Mouse (Mus musculus) neural tube, embryonic 14.5 days (tissue): ENCODE measurements at regions not wholly inside any gene's neighbourhood (a gene's known extent, or its start where the extent isn't known, plus 50 kb on each side); places are given as distances from the start of the nearest gene placed in this dataset.
"Not testable (repeated sequence)": the region's sequence is repeated elsewhere in the genome, so short reads cannot be mapped to it uniquely, and the experiment has no call there.

Experiments used
- ATAC-seq: fragments of 200-750 bp; cut with Nextera tagmentation; 2 replicates; pipeline ENCODE4 v1.8.0; 2017; ENCODE audit warnings: low read depth, mild to moderate bottlenecking, moderate TSS enrichment, moderate library complexity
- H3K27ac ChIP-seq: fragments of 300-500 bp; sonication (generic); 2 replicates; pipeline ENCODE4 v1.5.1; 2014; ENCODE audit warnings: low read depth, mild to moderate bottlenecking, control low read depth, low read length, moderate library complexity, mixed read lengths
- H3K27me3 ChIP-seq: fragments of 300-500 bp; sonication (generic); 2 replicates; pipeline ENCODE4 v1.6.1; 2014; ENCODE audit warnings: low read length; ENCODE audit not compliant: control insufficient read depth, insufficient read depth
- H3K36me3 ChIP-seq: fragments of 300-500 bp; sonication (generic); 2 replicates; pipeline ENCODE4 v1.6.1; 2014; ENCODE audit warnings: low read length, mixed read lengths; ENCODE audit not compliant: control insufficient read depth, insufficient read depth
- H3K4me1 ChIP-seq: fragments of 300-500 bp; sonication (generic); 2 replicates; pipeline ENCODE4 v1.6.1; 2014; ENCODE audit warnings: low read length; ENCODE audit not compliant: control insufficient read depth, insufficient read depth
- H3K4me2 ChIP-seq: fragments of 300-500 bp; sonication (generic); 2 replicates; pipeline ENCODE4 v1.6.1; 2014; ENCODE audit warnings: mild to moderate bottlenecking, low read depth, low read length, control low read depth
- H3K4me3 ChIP-seq: fragments of 300-500 bp; sonication (generic); 2 replicates; pipeline ENCODE4 v1.5.1; 2014; ENCODE audit warnings: low read depth, low read length, control low read depth, mixed read lengths
- H3K9ac ChIP-seq: fragments of 300-500 bp; sonication (generic); replicated peaks from 2 replicates; pipeline ENCODE4 v1.6.1; 2014; ENCODE audit warnings: low read depth, mild to moderate bottlenecking, control low read depth, low read length, mixed read lengths
- H3K9me3 ChIP-seq: fragments of 300-500 bp; sonication (generic); 2 replicates; pipeline ENCODE4 v1.6.1; 2016; ENCODE audit warnings: low read length; ENCODE audit not compliant: control insufficient read depth
- WGBS: fragments of 180-500 bp; shearing (Covaris S2); extraction: QIAGEN DNeasy Blood & Tissue Kit; methylation state at CpG from one replicate; pipeline ENCODE4 v1.1.7; 2014; 5-methylcytosine and 5-hydroxymethylcytosine counted together

DNA sequence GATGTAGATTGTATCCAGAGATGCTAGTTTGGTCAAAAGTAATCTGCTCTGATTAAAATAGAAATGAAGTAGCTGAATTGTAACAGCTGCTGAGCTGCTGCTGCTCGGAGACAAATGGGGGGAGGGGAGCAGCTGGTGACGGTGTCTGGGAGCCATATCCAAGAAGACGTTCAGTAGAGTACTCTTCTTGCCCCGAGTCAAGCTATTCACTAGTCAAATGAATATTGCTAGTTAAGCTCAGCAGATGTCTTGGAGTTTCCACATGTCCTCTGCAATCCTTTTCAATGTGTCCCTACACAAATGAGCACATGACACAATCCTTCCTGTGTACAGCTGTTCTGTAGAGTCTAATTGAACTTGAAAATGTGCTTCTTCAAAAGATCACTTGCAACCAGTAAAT lies 71.7 kb downstream of the Tex35 start:
- 13% methylated on average over 4 of the region's 4 CpGs for WGBS
- Histone ChIP-seq H3K4me1 (peaks cover 6% of the 10 kb centered on the region), H3K27me3 (no peaks in the 10 kb centered on the region), H3K9me3 (no peaks in the 10 kb centered on the region), H3K27ac (no peak overlapping the region), H3K4me3 (no peak overlapping the region), H3K4me2 (no peak overlapping the region), H3K36me3 (no peaks in the 10 kb centered on the region), H3K9ac (no peak overlapping the region)
- ATAC-seq: no peak; the same call in 1 of the 2 replicates

- WGBS: 97% methylated on average over 8 of the region's 8 CpGs
Observed at GRCm38 (mm10) chr1:157035221-157035620, 73.3 kb downstream of the Tex35 start.

GRCm38 (mm10) chr1:157028682-157029081 lies 79.8 kb downstream of the Tex35 start:
- Histone ChIP-seq H3K27me3 (no peaks in the 10 kb centered on the region), H3K9ac (no peak overlapping the region), H3K36me3 (no peaks in the 10 kb centered on the region), H3K27ac (no peak overlapping the region), H3K9me3 (no peaks in the 10 kb centered on the region), H3K4me2 (no peak overlapping the region), H3K4me1 (no peaks in the 10 kb centered on the region), H3K4me3 (no peak overlapping the region)
- ATAC-seq: no peak
- 96% methylated on average over 3 of the region's 3 CpGs for whole genome bisulfite sequencing

More at GRCm38 (mm10) chr1:157035221-157035620, 73.3 kb downstream of the Tex35 start:
- H3K4me3 ChIP-seq, H3K4me1 ChIP-seq, H3K27ac ChIP-seq, H3K4me2 ChIP-seq, H3K9ac ChIP-seq, H3K9me3 ChIP-seq, H3K27me3 ChIP-seq, H3K36me3 ChIP-seq, ATAC-seq: not testable (repeated sequence)

DNA sequence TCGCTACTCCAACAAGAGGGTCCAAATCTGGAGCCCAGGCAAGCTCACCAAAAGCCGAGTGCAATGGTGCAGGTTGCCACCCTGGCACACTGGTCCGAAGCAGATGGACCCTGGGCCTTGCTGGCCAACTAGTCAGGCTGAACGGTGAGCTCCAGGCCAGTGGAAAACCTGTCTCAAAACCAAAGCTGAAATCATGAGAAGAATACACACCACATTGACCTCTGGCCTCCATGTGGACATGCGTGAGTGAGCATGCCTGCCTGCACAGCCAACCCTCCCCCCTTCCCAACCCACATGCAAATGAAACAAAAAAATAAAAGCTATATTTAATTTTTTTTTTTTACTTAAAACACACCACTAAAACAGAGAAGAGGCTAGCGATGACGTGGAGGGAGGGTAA lies 80.8 kb downstream of the Tex35 start:
- Histone ChIP-seq H3K27me3 (no peaks in the 10 kb centered on the region), H3K9me3 (no peaks in the 10 kb centered on the region), H3K9ac (no peak overlapping the region), H3K4me2 (no peak overlapping the region), H3K4me3 (no peak overlapping the region), H3K36me3 (no peaks in the 10 kb centered on the region), H3K4me1 (no peaks in the 10 kb centered on the region), H3K27ac (no peak overlapping the region)
- WGBS: 83% methylated on average over 7 of the region's 7 CpGs
- ATAC-seq: no peak

- no peaks in the 10 kb centered on the region for H3K4me1 ChIP-seq
- WGBS: 25% methylated on average over 6 of the region's 6 CpGs
- no peaks in the 10 kb centered on the region for H3K9me3 ChIP-seq
- H3K4me2 ChIP-seq: no peak overlapping the region
- H3K27me3 ChIP-seq: no peaks in the 10 kb centered on the region
- H3K36me3 ChIP-seq: no peaks in the 10 kb centered on the region
- no peak overlapping the region for H3K27ac ChIP-seq
- H3K4me3 ChIP-seq: no peak overlapping the region
- H3K9ac ChIP-seq: no peak overlapping the region
- no peak for ATAC-seq
Observed at GRCm38 (mm10) chr1:157023462-157023861, 84.0 kb upstream of the Ralgps2 start.

- no peak for ATAC-seq
- H3K27ac ChIP-seq: no peak overlapping the region
- no peak overlapping the region for H3K4me2 ChIP-seq
- H3K4me3 ChIP-seq: no peak overlapping the region
- WGBS: 25% methylated on average over 12 of the region's 12 CpGs
- no peaks in the 10 kb centered on the region for H3K9me3 ChIP-seq
- no peaks in the 10 kb centered on the region for H3K4me1 ChIP-seq
- H3K9ac ChIP-seq: no peak overlapping the region
- H3K36me3 ChIP-seq: no peaks in the 10 kb centered on the region
- no peaks in the 10 kb centered on the region for H3K27me3 ChIP-seq
Observed at GRCm38 (mm10) chr1:157022456-157023435, 83.3 kb upstream of the Ralgps2 start.

DNA sequence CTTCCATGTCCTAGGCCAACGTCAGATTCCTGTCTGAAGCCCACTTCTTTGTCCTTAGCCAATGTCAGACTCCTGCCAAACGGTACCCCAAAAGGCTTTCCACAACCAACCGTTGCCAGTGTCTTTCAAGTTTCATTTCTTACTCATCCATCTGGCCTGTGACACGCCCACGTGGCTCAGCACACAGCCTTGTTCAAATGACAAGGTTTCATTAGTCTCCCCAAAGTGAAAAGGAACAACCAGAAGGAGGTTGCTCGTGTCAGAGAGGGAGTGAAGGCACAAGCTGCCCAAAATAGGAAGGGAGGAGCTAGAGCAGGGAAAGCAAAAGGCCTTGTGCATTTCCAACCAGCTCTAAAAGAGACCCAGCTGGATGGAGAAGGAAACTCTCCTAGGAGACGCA lies 80.5 kb upstream of the Ralgps2 start:
- no peak overlapping the region for H3K4me3 ChIP-seq
- no peaks in the 10 kb centered on the region for H3K9me3 ChIP-seq
- H3K27ac ChIP-seq: no peak overlapping the region
- H3K9ac ChIP-seq: no peak overlapping the region
- H3K4me2 ChIP-seq: no peak overlapping the region
- no peaks in the 10 kb centered on the region for H3K4me1 ChIP-seq
- no peaks in the 10 kb centered on the region for H3K36me3 ChIP-seq
- no peaks in the 10 kb centered on the region for H3K27me3 ChIP-seq
- 56% methylated on average over 7 of the region's 7 CpGs for WGBS
- ATAC-seq: no peak

DNA sequence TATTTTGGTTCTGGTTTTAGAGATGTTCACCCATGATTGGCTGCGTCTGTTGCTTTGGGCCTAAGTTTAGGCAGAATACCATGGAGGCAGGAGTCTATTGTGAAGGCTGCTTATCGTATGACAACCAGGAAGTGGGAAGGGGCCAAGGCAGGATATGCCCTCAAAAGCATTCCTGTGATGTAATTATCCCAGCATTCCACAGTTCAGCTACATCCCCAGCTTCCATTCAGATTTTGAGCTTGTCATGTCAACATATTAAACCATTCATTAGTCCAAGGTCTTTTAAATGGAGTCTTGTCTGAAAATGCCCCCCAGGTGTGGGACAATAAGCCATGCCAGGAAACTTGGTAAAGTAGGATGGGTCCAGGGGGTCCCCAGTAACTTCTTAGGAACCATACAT lies 79.3 kb upstream of the Ralgps2 start:
- H3K4me1 ChIP-seq: no peaks in the 10 kb centered on the region
- no peak overlapping the region for H3K4me2 ChIP-seq
- WGBS: 90% methylated on average over 2 of the region's 2 CpGs
- no peaks in the 10 kb centered on the region for H3K9me3 ChIP-seq
- no peak overlapping the region for H3K9ac ChIP-seq
- no peaks in the 10 kb centered on the region for H3K36me3 ChIP-seq
- no peak overlapping the region for H3K4me3 ChIP-seq
- no peak for ATAC-seq
- no peak overlapping the region for H3K27ac ChIP-seq
- no peaks in the 10 kb centered on the region for H3K27me3 ChIP-seq

GRCm38 (mm10) chr1:157017198-157017994 lies 78.0 kb upstream of the Ralgps2 start:
- WGBS: 76% methylated on average over 13 of the region's 13 CpGs
- no peaks in the 10 kb centered on the region for H3K36me3 ChIP-seq
- H3K4me2 ChIP-seq: no peak overlapping the region
- H3K4me3 ChIP-seq: no peak overlapping the region
- no peak overlapping the region for H3K9ac ChIP-seq
- no peaks in the 10 kb centered on the region for H3K27me3 ChIP-seq
- H3K9me3 ChIP-seq: no peaks in the 10 kb centered on the region
- H3K4me1 ChIP-seq: no peaks in the 10 kb centered on the region
- no peak for ATAC-seq
- no peak overlapping the region for H3K27ac ChIP-seq
